Mouse (Mus musculus) spleen, adult 2 months (tissue): ENCODE results near the gene Ppp1r21.

Experiments
- CTCF ChIP-seq: fragments of 200-500 bp; IDR thresholded peaks from 2 replicates; pipeline ENCODE4 v1.5.1; 2011; ENCODE audit warnings: mild to moderate bottlenecking, inconsistent platforms; ENCODE audit not compliant: insufficient read depth, insufficient read length, insufficient replicate concordance; ENCODE audit errors: extremely low read depth
- POLR2A ChIP-seq: fragments of 200-500 bp; IDR thresholded peaks from 2 replicates; pipeline ENCODE4 v1.6.1; 2011; ENCODE audit warnings: low read depth, low read length, inconsistent platforms

- TF ChIP-seq POLR2A, result no peak
- TF ChIP-seq CTCF, result no peak
These were observed 50.6 kb downstream of the Ppp1r21 start for GRCm38 (mm10) chr17:88580556-88580955.
